Mouse (Mus musculus): ENCODE results near the gene Slc29a1.

The Slc29a1 gene

GRCm38 (mm10) chr17:45572103-45573086 is 27.0 kb downstream of the Slc29a1 start:
- DNase-seq (ENCODE audit: low spot score in 2 of 2), result peak in 1 of 2 experiments; percentile 75

GRCm38 (mm10) chr17:45569999-45570398 is 29.4 kb downstream of the Slc29a1 start:
- no peak for DNase-seq (ENCODE audit: low spot score in 2 of 2)

DNA sequence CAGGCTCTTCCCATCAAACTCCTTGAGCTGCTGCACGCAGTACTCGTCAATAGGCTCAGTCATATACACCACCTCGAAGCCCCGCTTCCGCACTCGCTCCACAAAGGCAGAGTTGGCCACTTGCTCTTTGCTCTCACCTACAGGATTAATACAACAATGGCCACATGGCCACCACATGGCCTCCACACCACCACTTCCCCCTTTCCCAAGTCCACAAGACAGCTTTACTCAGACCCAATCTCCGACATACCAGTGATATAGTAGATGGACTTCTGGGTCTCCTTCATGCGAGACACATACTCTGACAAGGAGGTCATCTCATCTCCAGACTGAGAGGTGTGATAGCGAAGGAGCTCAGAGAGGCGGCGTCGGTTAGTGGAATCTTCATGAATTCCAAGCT is 30.4 kb downstream of the Slc29a1 start:
- no peak for DNase-seq (ENCODE audit: low spot score in 2 of 2)

GRCm38 (mm10) chr17:45567162-45567601 is 32.2 kb downstream of the Slc29a1 start:
- DNase-seq (ENCODE audit: low spot score in 2 of 2), result no peak

- DNase-seq (ENCODE audit: low spot score in 2 of 2), result no peak
These were observed 32.8 kb downstream of the Slc29a1 start for GRCm38 (mm10) chr17:45566360-45567161.

GRCm38 (mm10) chr17:45566031-45566359 is 33.4 kb downstream of the Slc29a1 start:
- DNase-seq (ENCODE audit: low spot score in 2 of 2), result no peak

GRCm38 (mm10) chr17:45565103-45565502 is 34.3 kb downstream of the Slc29a1 start:
- DNase-seq (ENCODE audit: low spot score in 2 of 2), result no peak

DNA sequence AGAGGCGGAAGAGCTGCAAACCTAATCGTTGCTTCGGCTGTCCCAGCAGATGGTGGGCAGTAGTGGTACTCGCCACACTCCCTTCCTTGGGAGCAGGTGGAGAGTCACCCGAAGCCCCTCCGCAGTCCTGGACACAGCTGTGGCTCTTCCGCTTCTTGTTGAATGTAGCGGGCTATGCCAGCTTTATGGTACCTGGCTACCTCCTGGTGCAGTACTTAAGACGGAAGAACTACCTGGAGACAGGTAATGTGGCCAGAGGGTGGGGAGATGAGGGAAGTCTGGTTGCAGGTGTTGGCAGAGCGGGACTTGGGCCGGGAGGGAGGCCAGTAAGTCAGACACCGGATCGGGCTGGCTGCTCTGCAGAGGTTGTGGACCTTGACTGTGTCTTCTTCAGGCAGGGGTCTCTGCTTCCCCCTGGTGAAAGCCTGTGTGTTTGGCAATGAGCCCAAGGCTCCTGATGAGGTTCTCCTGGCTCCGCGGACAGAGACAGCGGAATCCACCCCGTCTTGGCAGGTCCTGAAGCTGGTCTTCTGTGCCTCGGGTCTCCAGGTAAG is 34.8 kb downstream of the Slc29a1 start:
- no peak for DNase-seq (ENCODE audit: low spot score in 2 of 2)

- DNase-seq (ENCODE audit: low spot score in 2 of 2), result peak; percentile 75 to 90
These were observed 35.5 kb downstream of the Slc29a1 start, which contains the start of gene Slc35b2 for GRCm38 (mm10) chr17:45563655-45564530. Gene Slc35b2 (plus strand): TSS chr17:45563874.

DNA sequence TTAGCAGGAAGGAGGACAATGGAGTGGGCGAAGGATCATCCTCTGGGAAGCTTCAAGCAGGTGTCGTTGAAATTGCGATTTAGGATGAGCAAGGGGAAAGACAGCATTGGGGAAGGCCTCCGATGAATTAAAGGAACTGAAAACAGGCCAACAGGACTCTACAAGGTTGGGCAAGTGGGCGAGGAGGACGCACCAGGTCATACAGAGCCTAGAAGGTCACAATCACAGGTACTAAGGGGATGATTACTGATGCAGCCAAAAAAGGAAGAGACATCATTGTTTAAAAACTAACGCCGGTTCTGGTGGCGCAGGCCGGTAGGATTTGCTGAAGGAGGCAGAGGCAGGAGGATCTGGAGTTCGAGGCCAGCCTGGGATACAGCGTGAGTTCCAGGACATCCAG is 36.2 kb downstream of the Slc29a1 start:
- DNase-seq (ENCODE audit: low spot score in 2 of 2), result no peak

GRCm38 (mm10) chr17:45559732-45560525 is 39.5 kb downstream of the Slc29a1 start:
- DNase-seq (ENCODE audit: low spot score in 2 of 2), result no peak

- DNase-seq (ENCODE audit: low spot score in 2 of 2), result no peak
These were observed 41.2 kb downstream of the Slc29a1 start for GRCm38 (mm10) chr17:45557998-45558862.

DNA sequence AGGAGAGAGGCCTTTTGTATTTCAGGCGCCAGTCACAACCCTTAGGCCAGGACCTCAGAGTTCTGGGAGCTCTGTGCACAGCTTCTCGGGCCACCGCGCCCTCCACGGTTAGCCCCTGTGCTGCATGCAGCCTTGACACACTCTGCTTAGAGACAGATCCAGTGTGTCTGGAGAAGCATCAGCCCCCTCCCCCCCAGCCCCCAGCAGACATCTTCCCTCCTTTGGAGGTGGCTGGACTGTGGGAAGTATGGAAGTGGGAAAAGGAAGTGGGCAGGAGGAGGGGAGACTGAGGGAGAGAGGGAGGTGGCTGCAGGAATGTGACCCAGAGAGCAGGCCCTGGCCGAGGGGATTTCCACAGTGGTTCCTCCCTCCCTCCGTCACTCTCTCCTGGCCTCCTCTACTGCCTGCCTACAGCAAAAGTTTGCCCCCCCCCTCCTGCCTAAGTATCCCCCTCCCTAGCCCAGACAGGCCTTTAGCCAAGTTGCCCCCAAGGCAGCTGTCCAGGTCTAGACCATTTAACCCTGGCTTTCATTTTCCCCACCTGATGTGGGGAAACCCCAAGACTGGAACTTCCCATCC is 42.1 kb downstream of the Slc29a1 start:
- no peak for DNase-seq (ENCODE audit: low spot score in 2 of 2)

GRCm38 (mm10) chr17:45556514-45557245 is 42.7 kb downstream of the Slc29a1 start:
- no peak for DNase-seq (ENCODE audit: low spot score in 2 of 2)

GRCm38 (mm10) chr17:45556107-45556489 is 43.3 kb downstream of the Slc29a1 start:
- DNase-seq (ENCODE audit: low spot score in 2 of 2), result no peak

- DNase-seq (ENCODE audit: low spot score in 2 of 2), result peak in 1 of 2 experiments; percentile 90
These were observed 43.8 kb downstream of the Slc29a1 start, which contains the start of gene Nfkbie for GRCm38 (mm10) chr17:45555452-45556106. Gene Nfkbie (plus strand): TSS chr17:45555703.

DNA sequence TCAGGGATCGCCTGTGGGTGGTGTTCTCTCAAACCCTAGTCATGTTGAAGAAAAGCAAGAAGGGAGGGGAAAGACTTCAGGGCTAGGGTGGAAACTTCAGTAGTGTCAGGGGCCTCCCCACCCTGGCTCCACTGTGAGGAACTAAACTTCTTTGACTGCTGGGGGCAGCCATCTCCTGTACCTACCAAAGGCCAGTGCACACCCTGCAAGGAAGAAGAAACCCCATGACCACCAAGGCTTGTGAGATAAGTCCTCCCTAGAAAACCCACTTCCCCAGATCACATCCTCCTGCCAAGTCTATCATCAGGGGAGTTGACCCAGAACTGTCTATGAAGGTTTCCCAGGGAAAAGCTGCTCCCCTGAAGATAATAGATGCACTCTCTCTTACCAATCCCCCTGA is 45.0 kb downstream of the Slc29a1 start:
- DNase-seq (ENCODE audit: low spot score in 2 of 2), result no peak

DNA sequence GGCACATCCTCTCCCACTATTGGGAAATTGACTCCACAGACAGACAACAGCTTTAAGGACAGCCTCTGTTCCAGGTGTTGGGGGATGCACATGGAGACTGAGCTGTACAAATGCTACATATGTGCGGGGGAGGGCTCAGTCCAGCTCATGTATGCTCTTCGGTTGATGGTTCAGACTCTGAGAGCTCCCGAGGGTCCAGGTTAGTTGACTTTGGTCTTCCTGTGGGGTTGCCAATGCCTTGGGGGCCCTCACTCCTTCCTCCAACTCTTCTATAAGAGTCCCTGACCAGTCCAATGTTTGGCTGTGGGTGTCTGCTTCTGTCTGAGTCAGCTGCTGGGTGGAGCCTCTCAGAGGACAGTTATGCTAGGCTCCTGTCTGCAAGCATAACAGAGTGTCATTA is 46.3 kb downstream of the Slc29a1 start:
- DNase-seq (ENCODE audit: low spot score in 2 of 2), result no peak
